ENCODE assay signal across 9 mouse cellular contexts in genomic region chr6:51592356-51593115, GRCm38 (mm10).
DNase-seq lines count a peak whose midpoint lies in the region; ATAC-seq and TF ChIP-seq lines count a peak whose summit lies in the region.
"Had no signal": no experiment of that assay in that cellular context is flagged by ENCODE, and none has a peak within 500 bp of the region (broad histone marks: within the 10 kb centered on the region; RNA-seq: fewer than 3 reads in every experiment).

No protein-coding gene starts in this region.

- ATAC-seq in forebrain, embryonic 16.5 days, result peak; percentile 97
- ATAC-seq in liver, embryonic 16.5 days (ENCODE audit: low read depth), result no peak
- peak; percentile 97 for ATAC-seq in neural tube, embryonic 13.5 days (ENCODE audit: low read depth)
- peak; percentile 74 for ATAC-seq in stomach, postnatal 0 days (ENCODE audit: low FRiP score, low TSS enrichment)

- peak overlapping the region; percentile 52 for H3K4me3 ChIP-seq in forebrain, embryonic 16.5 days (replicated peaks; ENCODE audit: low read length)
- H3K4me3 ChIP-seq in liver, embryonic 16.5 days (ENCODE audit: low read depth, low read length), result peak overlapping the region; percentile 27
- peak overlapping the region; percentile 42 for H3K4me3 ChIP-seq in neural tube, embryonic 13.5 days
- peak overlapping the region; percentile 29 for H3K4me3 ChIP-seq in stomach, postnatal 0 days (ENCODE audit: low read depth, low read length)

- peak; percentile 78 for DNase-seq in CD4-positive, CD25-positive, alpha-beta regulatory T cell, adult 2 months (ENCODE audit: low read depth, low spot score)
- peak; percentile 96 for DNase-seq in cerebellum, adult 11-12 months
- DNase-seq in heart, postnatal 25 days (ENCODE audit: low spot score), result peak; percentile 41
- peak; percentile 92 for DNase-seq in layer of hippocampus, adult 11-12 months (ENCODE audit: low spot score)
- peak; percentile 81 for DNase-seq in stomach, postnatal 0 days (ENCODE audit: low spot score)

- intact Hi-C loops in heart, postnatal 25 days (cut with DNase I), result no loop called here

- peak overlapping the region; percentile 98 for H3K27ac ChIP-seq in forebrain, embryonic 16.5 days (ENCODE audit: low read length)
- H3K27ac ChIP-seq in liver, embryonic 16.5 days (ENCODE audit: low read length), result no peak overlapping the region
- peak overlapping the region; percentile 99 for H3K27ac ChIP-seq in neural tube, embryonic 13.5 days (replicated peaks)
- H3K27ac ChIP-seq in stomach, postnatal 0 days (replicated peaks), result no peak overlapping the region

- TF ChIP-seq CTCF in stomach, postnatal 0 days (IDR thresholded peaks at IDR 0.05; ENCODE audit: low read depth), result peak; percentile 95

- no peaks in the 10 kb centered on the region for H3K27me3 ChIP-seq in forebrain, embryonic 16.5 days (replicated peaks; ENCODE audit: control insufficient read depth, insufficient read depth, low read length)
- peaks cover 6% of the 10 kb centered on the region; the same call in 1 of the 2 replicates for H3K27me3 ChIP-seq in liver, embryonic 16.5 days (ENCODE audit: control insufficient read depth, insufficient read depth, low read depth, low read length)
- peaks cover 6% of the 10 kb centered on the region; the same call in 1 of the 2 replicates for H3K27me3 ChIP-seq in neural tube, embryonic 13.5 days
- no peaks in the 10 kb centered on the region for H3K27me3 ChIP-seq in stomach, postnatal 0 days (ENCODE audit: control insufficient read depth, insufficient read depth, low read length)
- H3K27me3 ChIP-seq: CH12.LX had no signal

- H3K36me3 ChIP-seq in forebrain, embryonic 16.5 days (ENCODE audit: control insufficient read depth, insufficient read depth), result no peaks in the 10 kb centered on the region
- no peaks in the 10 kb centered on the region for H3K36me3 ChIP-seq in liver, embryonic 16.5 days (ENCODE audit: control insufficient read depth, insufficient read depth)
- H3K36me3 ChIP-seq in neural tube, embryonic 13.5 days, result no peaks in the 10 kb centered on the region
- no peaks in the 10 kb centered on the region for H3K36me3 ChIP-seq in stomach, postnatal 0 days (ENCODE audit: control insufficient read depth, insufficient read depth, low read length)

- no peak for TF ChIP-seq EP300 in stomach, postnatal 0 days (optimal IDR thresholded peaks at IDR 0.05)

- H3K4me1 ChIP-seq in forebrain, embryonic 16.5 days (replicated peaks; ENCODE audit: control insufficient read depth, insufficient read depth, low read length), result peaks cover 21% of the 10 kb centered on the region
- H3K4me1 ChIP-seq in liver, embryonic 16.5 days (ENCODE audit: control insufficient read depth, low read depth, low read length), result peaks cover 5% of the 10 kb centered on the region; the same call in 1 of the 2 replicates
- peaks cover 68% of the 10 kb centered on the region for H3K4me1 ChIP-seq in neural tube, embryonic 13.5 days (replicated peaks)
- H3K4me1 ChIP-seq in stomach, postnatal 0 days (replicated peaks; ENCODE audit: control insufficient read depth, insufficient read depth), result no peaks in the 10 kb centered on the region

- under 1% methylated on average over 45 of the region's 45 CpGs for WGBS in forebrain, embryonic 16.5 days
- 6% methylated on average over 45 of the region's 45 CpGs for WGBS in liver, embryonic 16.5 days (ENCODE audit: insufficient replicate concordance)
- WGBS in neural tube, embryonic 13.5 days, result 1% methylated on average over 45 of the region's 45 CpGs
- 8% methylated on average over 45 of the region's 45 CpGs for WGBS in stomach, postnatal 0 days

- no peaks in the 10 kb centered on the region for H3K9me3 ChIP-seq in forebrain, embryonic 16.5 days (ENCODE audit: control insufficient read depth, low read length)
- no peaks in the 10 kb centered on the region for H3K9me3 ChIP-seq in liver, embryonic 16.5 days (replicated peaks; ENCODE audit: control insufficient read depth, low read length)
- no peaks in the 10 kb centered on the region for H3K9me3 ChIP-seq in neural tube, embryonic 13.5 days
- H3K9me3 ChIP-seq in stomach, postnatal 0 days (ENCODE audit: control insufficient read depth, low read length), result no peaks in the 10 kb centered on the region

- H3K9ac ChIP-seq in forebrain, embryonic 16.5 days (replicated peaks; ENCODE audit: low read depth, low read length), result peak overlapping the region; percentile 80
- H3K9ac ChIP-seq in liver, embryonic 16.5 days (ENCODE audit: low read depth, low read length), result no peak overlapping the region
- peak overlapping the region; percentile 79 for H3K9ac ChIP-seq in neural tube, embryonic 13.5 days
- peak overlapping the region; percentile 47 for H3K9ac ChIP-seq in stomach, postnatal 0 days (ENCODE audit: low read length)

- H3K4me2 ChIP-seq in forebrain, embryonic 16.5 days (ENCODE audit: low read length), result peak overlapping the region; percentile 92
- peak overlapping the region; percentile 56 for H3K4me2 ChIP-seq in liver, embryonic 16.5 days (ENCODE audit: low read depth, low read length)
- peak overlapping the region; percentile 81 for H3K4me2 ChIP-seq in neural tube, embryonic 13.5 days
- peak overlapping the region; percentile 71 for H3K4me2 ChIP-seq in stomach, postnatal 0 days (replicated peaks; ENCODE audit: low read depth)

Comparison
In these comparisons a context has a peak if more than half of its experiments do, and no peak if none do; other contexts are left out.
1. DNase-seq: peak in every context shown above with its lines; median percentile 96 in cerebellum, adult 11-12 months; 92 in layer of hippocampus, adult 11-12 months; 81 in stomach, postnatal 0 days; 78 in CD4-positive, CD25-positive, alpha-beta regulatory T cell, adult 2 months; 41 in heart, postnatal 25 days.
2. H3K27ac ChIP-seq: peak in forebrain, embryonic 16.5 days (single experiment) and neural tube, embryonic 13.5 days (single experiment); none in liver, embryonic 16.5 days (single experiment) and stomach, postnatal 0 days (single experiment).
3. Peak in every context shown above with its lines, with median percentiles within 50 percentile points of each other: H3K4me2 ChIP-seq and H3K4me3 ChIP-seq.